Mouse (Mus musculus) testis, adult 2 months (tissue): ENCODE measurements around the gene Fblim1.

ENCODE experiments used
- CTCF ChIP-seq: fragments of 200-500 bp; IDR thresholded peaks from 2 replicates; pipeline ENCODE4 v1.5.1; 2012; ENCODE audit warnings: low read depth, mild to moderate bottlenecking, inconsistent platforms, low read length, moderate library complexity; ENCODE audit not compliant: control insufficient read depth, insufficient read depth, insufficient replicate concordance
- POLR2A ChIP-seq: fragments of 200-500 bp; IDR thresholded peaks from 2 replicates; pipeline ENCODE4 v1.6.1; 2012; ENCODE audit warnings: low read depth, mild to moderate bottlenecking, inconsistent platforms, low read length, moderate library complexity; ENCODE audit not compliant: control insufficient read depth

DNA sequence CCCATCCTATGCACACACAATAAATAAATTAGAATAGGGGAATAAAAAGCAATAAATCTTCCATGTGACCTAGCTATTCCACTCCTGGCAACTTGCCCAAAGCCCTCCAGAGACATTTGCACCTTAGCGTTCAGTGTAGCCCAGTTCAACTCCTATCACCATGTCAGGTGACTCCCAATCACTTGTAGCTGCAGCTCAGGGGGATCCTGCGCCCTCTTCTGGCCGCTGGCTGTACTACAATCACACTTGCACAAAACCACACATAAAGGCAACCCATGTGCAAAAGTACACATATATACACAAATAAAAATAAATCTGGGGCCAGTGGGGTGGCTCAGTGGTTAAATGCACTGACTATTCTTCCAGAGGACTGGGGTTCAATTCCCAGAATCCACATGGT lies 14.3 kb downstream of the Fblim1 start:
- no peak for TF ChIP-seq POLR2A
- TF ChIP-seq CTCF: peak; percentile 88; the same call in 1 of the 2 replicates
